ENCODE assay signal across 19 mouse cellular contexts in the genomic region with DNA sequence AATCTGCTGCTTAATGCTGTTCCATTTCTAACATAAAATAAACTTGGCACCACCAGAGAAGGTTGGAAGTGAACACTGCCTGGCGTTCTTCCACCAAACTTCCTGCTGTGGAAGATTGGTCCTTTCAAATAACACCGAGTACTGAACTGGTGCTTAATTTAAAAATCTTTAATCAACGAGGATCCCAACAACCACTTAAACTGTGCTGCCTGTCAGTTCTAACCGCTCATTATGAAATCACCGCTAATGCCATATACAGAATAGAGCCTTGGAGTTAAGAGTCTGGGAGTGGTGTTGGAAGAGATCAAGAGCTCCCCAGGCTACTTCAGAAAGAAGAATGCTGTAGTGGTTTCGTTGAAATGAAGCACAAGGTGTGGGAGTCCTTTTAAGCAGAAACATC. TPM values are rescaled to one million over a fixed set of nuclear protein-coding genes. Genes with fewer than 3 reads are reported as not detected.
A peak's percentile ranks its signal among the peaks of the same experiment; 100 is the strongest.
DNase-seq lines count a peak whose midpoint lies in the region; ATAC-seq lines count a peak whose summit lies in the region.
"Had no signal": no experiment of that assay in that cellular context is flagged by ENCODE, and none has a peak within 500 bp of the region (broad histone marks: within the 10 kb centered on the region; RNA-seq: fewer than 3 reads in every experiment).

No protein-coding gene starts in this region.

- H3K4me1 ChIP-seq in forebrain, embryonic 14.5 days (ENCODE audit: control insufficient read depth, insufficient read depth, low read length), result peaks cover 3% of the 10 kb centered on the region; the same call in 1 of the 2 replicates
- no peaks in the 10 kb centered on the region for H3K4me1 ChIP-seq in lung, embryonic 16.5 days (replicated peaks; ENCODE audit: control insufficient read depth, insufficient read depth, low read length)
- H3K4me1 ChIP-seq in midbrain, embryonic 14.5 days (ENCODE audit: control insufficient read depth, insufficient read depth, low read length), result no peaks in the 10 kb centered on the region
- H3K4me1 ChIP-seq: intestine, embryonic 15.5 days; midbrain, embryonic 10.5 days; neural tube, embryonic 15.5 days had no signal

- H3K9me3 ChIP-seq in forebrain, embryonic 14.5 days (replicated peaks; ENCODE audit: control insufficient read depth, low read length), result no peaks in the 10 kb centered on the region
- H3K9me3 ChIP-seq in lung, embryonic 16.5 days (ENCODE audit: control insufficient read depth, low read length), result no peaks in the 10 kb centered on the region
- no peaks in the 10 kb centered on the region for H3K9me3 ChIP-seq in midbrain, embryonic 14.5 days (ENCODE audit: control insufficient read depth, low read length)
- H3K9me3 ChIP-seq: intestine, embryonic 15.5 days; limb, embryonic 13.5 days; midbrain, embryonic 10.5 days; neural tube, embryonic 15.5 days had no signal

- no peaks in the 10 kb centered on the region for H3K27me3 ChIP-seq in forebrain, embryonic 14.5 days (replicated peaks; ENCODE audit: control insufficient read depth, insufficient read depth, low read length)
- H3K27me3 ChIP-seq in lung, embryonic 16.5 days (ENCODE audit: control insufficient read depth, insufficient read depth, low read depth, low read length), result no peaks in the 10 kb centered on the region
- H3K27me3 ChIP-seq in midbrain, embryonic 14.5 days (ENCODE audit: control insufficient read depth, insufficient read depth, low read length), result no peaks in the 10 kb centered on the region
- H3K27me3 ChIP-seq: intestine, embryonic 15.5 days; neural tube, embryonic 15.5 days had no signal

- ATAC-seq in forebrain, embryonic 14.5 days, result peak; percentile 64; the same call in 1 of the 2 replicates
- ATAC-seq in lung, embryonic 16.5 days (ENCODE audit: low read depth), result peak; percentile 38; the same call in 1 of the 2 replicates
- no peak for ATAC-seq in midbrain, embryonic 14.5 days (ENCODE audit: low FRiP score, low TSS enrichment)
- ATAC-seq: intestine, embryonic 15.5 days; liver, postnatal 0 days had no signal

- no peaks in the 10 kb centered on the region for H3K36me3 ChIP-seq in forebrain, embryonic 14.5 days (ENCODE audit: control insufficient read depth, insufficient read depth, low read length)
- no peaks in the 10 kb centered on the region for H3K36me3 ChIP-seq in lung, embryonic 16.5 days (ENCODE audit: control insufficient read depth, insufficient read depth, low read length)
- no peaks in the 10 kb centered on the region for H3K36me3 ChIP-seq in midbrain, embryonic 14.5 days (ENCODE audit: control insufficient read depth, insufficient read depth, low read length)
- H3K36me3 ChIP-seq: intestine, embryonic 15.5 days; limb, embryonic 13.5 days; midbrain, embryonic 10.5 days; neural tube, embryonic 15.5 days had no signal

- WGBS in forebrain, embryonic 14.5 days, result 19% methylated on average over 6 of the region's 6 CpGs
- WGBS in lung, embryonic 16.5 days, result 23% methylated on average over 6 of the region's 6 CpGs
- 69% methylated on average over 6 of the region's 6 CpGs for WGBS in midbrain, embryonic 14.5 days

- peak; percentile 12 for DNase-seq in heart, postnatal 4 days
- no peak for DNase-seq in heart, adult 9 months (ENCODE audit: low spot score in 2 of 2)
- DNase-seq in Muller cell, postnatal 12 days (ENCODE audit: inconsistent ontology term), result peak; percentile 17
- peak; percentile 56 for DNase-seq in forebrain, embryonic 14.5 days (ENCODE audit: low spot score)
- DNase-seq in kidney, postnatal 4 days, result no peak
- DNase-seq in thymus, postnatal 0 days (ENCODE audit: low spot score), result no peak
- DNase-seq in midbrain, embryonic 14.5 days, result no peak
- DNase-seq: adrenal gland, adult 2 months; B cell, adult 2 months; cerebellum, adult 9-11 months; liver, postnatal 0 days; retina, postnatal 1 day had no signal

- H3K27ac ChIP-seq in forebrain, embryonic 14.5 days (ENCODE audit: low read depth, low read length), result no peak overlapping the region
- no peak overlapping the region for H3K27ac ChIP-seq in lung, embryonic 16.5 days (ENCODE audit: low read length)
- H3K27ac ChIP-seq in midbrain, embryonic 14.5 days (replicated peaks; ENCODE audit: low read depth, low read length), result no peak overlapping the region
- H3K27ac ChIP-seq: intestine, embryonic 15.5 days; kidney, postnatal 0 days; limb, embryonic 13.5 days; midbrain, embryonic 10.5 days; neural tube, embryonic 15.5 days; stomach, postnatal 0 days had no signal

- no peak overlapping the region for H3K4me3 ChIP-seq in forebrain, embryonic 14.5 days (ENCODE audit: low read depth, low read length)
- no peak overlapping the region for H3K4me3 ChIP-seq in lung, embryonic 16.5 days (ENCODE audit: low read length)
- H3K4me3 ChIP-seq in midbrain, embryonic 14.5 days (replicated peaks; ENCODE audit: low read depth, low read length), result no peak overlapping the region
- H3K4me3 ChIP-seq: intestine, embryonic 15.5 days; limb, embryonic 13.5 days; midbrain, embryonic 10.5 days; neural tube, embryonic 15.5 days had no signal

- H3K9ac ChIP-seq in forebrain, embryonic 14.5 days (ENCODE audit: low read length), result no peak overlapping the region
- no peak overlapping the region for H3K9ac ChIP-seq in lung, embryonic 16.5 days (ENCODE audit: low read length)
- H3K9ac ChIP-seq in midbrain, embryonic 14.5 days (replicated peaks; ENCODE audit: low read length), result no peak overlapping the region
- H3K9ac ChIP-seq: intestine, embryonic 15.5 days; limb, embryonic 13.5 days; liver, postnatal 0 days; neural tube, embryonic 15.5 days had no signal

- no peak overlapping the region for H3K4me2 ChIP-seq in forebrain, embryonic 14.5 days (ENCODE audit: low read length)
- no peak overlapping the region for H3K4me2 ChIP-seq in lung, embryonic 16.5 days (ENCODE audit: low read depth, low read length)
- no peak overlapping the region for H3K4me2 ChIP-seq in midbrain, embryonic 14.5 days (ENCODE audit: low read length)
- H3K4me2 ChIP-seq: intestine, embryonic 15.5 days; limb, embryonic 13.5 days; neural tube, embryonic 15.5 days had no signal

RNA-seq across cellular contexts. Expression of gene Ibtk, which starts 28.4 kb away (rescaled TPM):
- total RNA-seq in heart, postnatal 4 days (2021), result 10 to 100 TPM; 38.2 to 38.7 TPM
- polyA plus RNA-seq in forebrain, embryonic 14.5 days (2014; fragmentation: Nextera tagmentation; extraction: Ambion mirVana), result 31.9 and 38.0 TPM in 2 replicates
- polyA plus RNA-seq in lung, embryonic 16.5 days (2015; fragmentation: Nextera tagmentation; extraction: Ambion mirVana), result 26.9 and 28.9 TPM in 2 replicates
- 19.2 and 21.1 TPM in 2 replicates for polyA plus RNA-seq in thymus, postnatal 0 days (2015; fragmentation: Nextera tagmentation; extraction: Ambion mirVana)
- 31.0 and 46.5 TPM in 2 replicates for polyA plus RNA-seq in midbrain, embryonic 14.5 days (2014; fragmentation: Nextera tagmentation; extraction: Ambion mirVana)

Comparison
In these comparisons a context has a peak if more than half of its experiments do, and no peak if none do; other contexts are left out.
1. DNase-seq: peak in heart, postnatal 4 days (single experiment), Muller cell, postnatal 12 days (single experiment) and forebrain, embryonic 14.5 days (single experiment); none in heart, adult 9 months (0 of 2), kidney, postnatal 4 days (0 of 2), thymus, postnatal 0 days (single experiment) and midbrain, embryonic 14.5 days (single experiment).